Mouse (Mus musculus): ENCODE measurements around the gene Abi1. TPM values are rescaled to one million over a fixed set of nuclear protein-coding genes. Genes with fewer than 3 reads are reported as not detected.
A peak's percentile ranks its signal among the peaks of the same experiment; 100 is the strongest.

Gene Abi1
- polyA plus RNA-seq (2011; ENCODE audit: insufficient read depth, insufficient read length, low read depth, missing spikeins) = 103 and 104 TPM in 2 replicates

DNA sequence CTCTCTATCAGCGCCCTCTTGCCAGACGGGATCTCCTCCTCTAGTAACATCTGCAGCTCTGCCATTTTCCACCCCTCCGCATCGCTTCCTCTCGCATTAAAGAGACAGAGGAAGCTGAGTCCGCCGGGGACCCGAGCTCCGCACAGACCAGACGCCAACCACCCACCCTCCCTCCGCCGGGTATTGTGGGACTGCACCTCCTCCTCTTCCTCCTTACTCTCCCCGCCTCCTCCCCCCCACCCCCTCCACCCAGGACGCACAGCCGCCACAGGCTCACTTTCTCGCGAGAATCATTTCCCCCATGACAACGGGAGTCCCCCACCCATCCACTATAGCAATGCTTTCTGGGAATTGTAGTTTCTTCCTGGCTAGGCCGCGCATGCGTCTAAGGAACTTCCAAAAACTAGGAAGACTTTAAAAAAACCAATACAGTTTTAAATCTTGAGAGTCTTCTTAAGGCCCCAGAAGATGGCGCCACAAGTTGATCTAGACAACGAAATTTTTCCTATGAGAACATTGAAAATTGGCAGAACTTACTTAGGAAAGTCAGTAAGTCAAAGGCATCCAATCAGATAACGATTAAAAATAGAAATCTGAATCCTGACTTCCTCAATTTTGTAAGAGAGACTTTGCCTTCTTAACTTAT is at the start of gene Abi1:
Gene Abi1 (minus strand): TSS at position 241 of the 646 bp plus-strand sequence.
- Histone ChIP-seq H3K36me3 (ENCODE audit: control insufficient read depth, insufficient read depth, low read length, poor library complexity, severe bottlenecking) (no peaks in the 10 kb centered on the region), H3K4me1 (ENCODE audit: control insufficient read depth, insufficient read depth, low read length) (no peaks in the 10 kb centered on the region), H3K27me3 (ENCODE audit: control insufficient read depth, insufficient read depth, low read length, poor library complexity, severe bottlenecking) (no peaks in the 10 kb centered on the region), H3K27ac (ENCODE audit: insufficient read depth, low read length) (peak within 1 kb of the TSS; percentile 69), H3K9me3 (replicated peaks; ENCODE audit: control insufficient read depth, insufficient read depth, low read length, poor library complexity, severe bottlenecking) (no peaks in the 10 kb centered on the region), H3K9ac (ENCODE audit: low read depth, poor library complexity, severe bottlenecking) (peak within 1 kb of the TSS; percentile 88), H3K4me3 (ENCODE audit: low read depth, low read length) (peak within 1 kb of the TSS; percentile 93)
- TF ChIP-seq POLR2A (IDR thresholded peaks at IDR 0.05; ENCODE audit: insufficient read depth, low read length) = peak; percentile 97
- no peak for TF ChIP-seq EP300 (IDR thresholded peaks at IDR 0.05; ENCODE audit: insufficient read depth, low read depth, low read length)

GRCm38 (mm10) chr2:23084540-23084939 is 44.5 kb upstream of the Abi1 start:
- Histone ChIP-seq H3K36me3 (ENCODE audit: control insufficient read depth, insufficient read depth, low read length, poor library complexity, severe bottlenecking) (peaks cover 4% of the 10 kb centered on the region; the same call in 1 of the 2 replicates), H3K4me1 (ENCODE audit: control insufficient read depth, insufficient read depth, low read length) (no peaks in the 10 kb centered on the region)

GRCm38 (mm10) chr2:23078588-23078987 is 38.5 kb upstream of the Abi1 start:
- Histone ChIP-seq H3K4me1 (ENCODE audit: control insufficient read depth, insufficient read depth, low read length) (no peaks in the 10 kb centered on the region), H3K27ac (ENCODE audit: insufficient read depth, low read length) (no peak overlapping the region), H3K9me3 (replicated peaks; ENCODE audit: control insufficient read depth, insufficient read depth, low read length, poor library complexity, severe bottlenecking) (no peaks in the 10 kb centered on the region), H3K36me3 (ENCODE audit: control insufficient read depth, insufficient read depth, low read length, poor library complexity, severe bottlenecking) (peaks cover 3% of the 10 kb centered on the region; the same call in 1 of the 2 replicates), H3K4me3 (ENCODE audit: low read depth, low read length) (no peak overlapping the region), H3K9ac (ENCODE audit: low read depth, poor library complexity, severe bottlenecking) (no peak overlapping the region), H3K27me3 (ENCODE audit: control insufficient read depth, insufficient read depth, low read length, poor library complexity, severe bottlenecking) (no peaks in the 10 kb centered on the region)
- no peak for TF ChIP-seq POLR2A (IDR thresholded peaks at IDR 0.05; ENCODE audit: insufficient read depth, low read length)

More at GRCm38 (mm10) chr2:23084540-23084939, 44.5 kb upstream of the Abi1 start:
- H3K9ac ChIP-seq (ENCODE audit: low read depth, poor library complexity, severe bottlenecking) = no peak overlapping the region
- TF ChIP-seq POLR2A (IDR thresholded peaks at IDR 0.05; ENCODE audit: insufficient read depth, low read length) (no peak), EP300 (IDR thresholded peaks at IDR 0.05; ENCODE audit: insufficient read depth, low read depth, low read length) (no peak), CTCF (IDR thresholded peaks at IDR 0.05; ENCODE audit: low read depth, low read length) (no peak)
- no peak overlapping the region for H3K27ac ChIP-seq (ENCODE audit: insufficient read depth, low read length)
- no peaks in the 10 kb centered on the region for H3K9me3 ChIP-seq (replicated peaks; ENCODE audit: control insufficient read depth, insufficient read depth, low read length, poor library complexity, severe bottlenecking)
- H3K27me3 ChIP-seq (ENCODE audit: control insufficient read depth, insufficient read depth, low read length, poor library complexity, severe bottlenecking) = no peaks in the 10 kb centered on the region
- no peak overlapping the region for H3K4me3 ChIP-seq (ENCODE audit: low read depth, low read length)

DNA sequence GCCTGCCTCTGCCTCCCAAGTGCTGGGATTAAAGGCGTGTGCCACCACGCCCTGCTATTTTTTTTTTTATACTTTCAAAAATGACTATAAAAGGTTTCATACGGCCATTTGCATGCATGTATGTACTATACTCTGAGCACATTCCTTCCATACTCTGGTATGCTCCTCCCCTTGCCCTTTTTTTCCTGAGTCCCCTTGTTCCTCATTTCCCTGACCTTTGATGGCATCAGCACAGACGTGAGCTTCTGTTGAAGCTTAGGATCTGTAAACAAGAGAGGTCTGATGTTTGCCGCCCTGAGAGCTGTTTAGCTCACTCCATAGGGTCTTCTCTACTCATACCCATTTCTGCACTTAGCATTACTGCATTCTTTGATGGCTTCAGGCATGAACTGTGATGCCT is 37.7 kb upstream of the Abi1 start:
- Histone ChIP-seq H3K27ac (ENCODE audit: insufficient read depth, low read length) (no peak overlapping the region), H3K4me1 (ENCODE audit: control insufficient read depth, insufficient read depth, low read length) (no peaks in the 10 kb centered on the region), H3K9me3 (replicated peaks; ENCODE audit: control insufficient read depth, insufficient read depth, low read length, poor library complexity, severe bottlenecking) (no peaks in the 10 kb centered on the region), H3K4me3 (ENCODE audit: low read depth, low read length) (no peak overlapping the region), H3K27me3 (ENCODE audit: control insufficient read depth, insufficient read depth, low read length, poor library complexity, severe bottlenecking) (no peaks in the 10 kb centered on the region), H3K9ac (ENCODE audit: low read depth, poor library complexity, severe bottlenecking) (no peak overlapping the region), H3K36me3 (ENCODE audit: control insufficient read depth, insufficient read depth, low read length, poor library complexity, severe bottlenecking) (peaks cover 3% of the 10 kb centered on the region; the same call in 1 of the 2 replicates)
- TF ChIP-seq CTCF (IDR thresholded peaks at IDR 0.05; ENCODE audit: low read depth, low read length) (no peak), POLR2A (IDR thresholded peaks at IDR 0.05; ENCODE audit: insufficient read depth, low read length) (no peak), EP300 (IDR thresholded peaks at IDR 0.05; ENCODE audit: insufficient read depth, low read depth, low read length) (no peak)

DNA sequence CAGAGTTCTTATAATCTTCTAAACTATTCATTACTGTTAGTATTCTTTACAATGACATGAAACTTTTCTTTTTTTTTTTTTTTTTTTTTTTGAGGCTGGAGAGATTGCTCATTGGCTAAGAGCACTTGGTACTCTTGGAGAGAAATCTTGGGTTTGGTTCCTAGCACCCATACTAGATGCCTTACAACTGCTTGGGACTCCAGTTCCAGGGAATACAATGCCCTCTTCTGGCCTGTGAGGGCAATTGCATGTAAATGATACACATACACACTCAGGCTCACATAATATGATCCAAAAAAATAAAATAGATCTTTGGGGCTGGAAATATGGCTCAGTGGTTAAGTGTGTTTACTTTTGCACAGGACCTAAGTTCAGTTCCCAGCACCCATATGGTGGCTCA is 36.7 kb upstream of the Abi1 start:
- H3K27me3 ChIP-seq (ENCODE audit: control insufficient read depth, insufficient read depth, low read length, poor library complexity, severe bottlenecking) = no peaks in the 10 kb centered on the region
- TF ChIP-seq EP300 (IDR thresholded peaks at IDR 0.05; ENCODE audit: insufficient read depth, low read depth, low read length) (no peak), POLR2A (IDR thresholded peaks at IDR 0.05; ENCODE audit: insufficient read depth, low read length) (no peak), CTCF (IDR thresholded peaks at IDR 0.05; ENCODE audit: low read depth, low read length) (no peak)
- no peaks in the 10 kb centered on the region for H3K4me1 ChIP-seq (ENCODE audit: control insufficient read depth, insufficient read depth, low read length)
- H3K4me3 ChIP-seq (ENCODE audit: low read depth, low read length) = no peak overlapping the region
- peaks cover 3% of the 10 kb centered on the region; the same call in 1 of the 2 replicates for H3K36me3 ChIP-seq (ENCODE audit: control insufficient read depth, insufficient read depth, low read length, poor library complexity, severe bottlenecking)
- no peak overlapping the region for H3K9ac ChIP-seq (ENCODE audit: low read depth, poor library complexity, severe bottlenecking)
- H3K9me3 ChIP-seq (replicated peaks; ENCODE audit: control insufficient read depth, insufficient read depth, low read length, poor library complexity, severe bottlenecking) = no peaks in the 10 kb centered on the region
- H3K27ac ChIP-seq (ENCODE audit: insufficient read depth, low read length) = no peak overlapping the region

DNA sequence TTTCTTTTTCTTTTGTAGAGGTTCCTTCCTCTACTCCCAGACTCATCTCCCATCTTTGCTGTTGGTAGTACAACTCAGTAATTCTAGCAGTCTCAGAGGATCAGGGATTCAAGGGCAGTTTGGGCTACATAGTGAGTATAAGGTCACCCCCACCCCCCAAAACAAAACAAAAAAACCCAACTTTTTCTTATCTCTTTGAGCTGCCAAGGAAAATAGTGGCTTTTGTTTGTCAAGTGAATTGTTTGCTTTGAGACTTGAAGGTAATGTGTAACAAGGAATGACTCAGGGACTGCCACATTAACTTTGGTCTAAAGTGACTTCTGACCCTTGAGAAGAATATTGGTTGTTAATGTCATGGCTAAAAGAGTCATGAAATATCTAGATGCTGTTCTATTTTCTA is 35.8 kb upstream of the Abi1 start:
- Histone ChIP-seq H3K9ac (ENCODE audit: low read depth, poor library complexity, severe bottlenecking) (no peak overlapping the region), H3K27ac (ENCODE audit: insufficient read depth, low read length) (no peak overlapping the region), H3K4me1 (ENCODE audit: control insufficient read depth, insufficient read depth, low read length) (no peaks in the 10 kb centered on the region), H3K27me3 (ENCODE audit: control insufficient read depth, insufficient read depth, low read length, poor library complexity, severe bottlenecking) (no peaks in the 10 kb centered on the region), H3K9me3 (replicated peaks; ENCODE audit: control insufficient read depth, insufficient read depth, low read length, poor library complexity, severe bottlenecking) (no peaks in the 10 kb centered on the region), H3K4me3 (ENCODE audit: low read depth, low read length) (no peak overlapping the region), H3K36me3 (ENCODE audit: control insufficient read depth, insufficient read depth, low read length, poor library complexity, severe bottlenecking) (peaks cover 3% of the 10 kb centered on the region; the same call in 1 of the 2 replicates)
- TF ChIP-seq CTCF (IDR thresholded peaks at IDR 0.05; ENCODE audit: low read depth, low read length) (no peak), EP300 (IDR thresholded peaks at IDR 0.05; ENCODE audit: insufficient read depth, low read depth, low read length) (no peak), POLR2A (IDR thresholded peaks at IDR 0.05; ENCODE audit: insufficient read depth, low read length) (no peak)

All from ES-Bruce4 (cell line).